Mouse (Mus musculus): ENCODE measurements around the gene Zfp36. TPM values are rescaled to one million over a fixed set of nuclear protein-coding genes. Genes with fewer than 3 reads are reported as not detected.
"Not testable (repeated sequence)": the region's sequence is repeated elsewhere in the genome, so short reads cannot be mapped to it uniquely, and the experiment has no call there.

Gene Zfp36
- 10 to 100 TPM; 19.0 to 26.1 TPM for total RNA-seq (2021)
- long read RNA-seq, experiment 1, transcript Zfp36-202 (1 exons, 2,465 nt), result major isoform, 17 of 18 reads
- long read RNA-seq, experiment 1, partial matches to known transcripts, result 0 of 18 reads
- long read RNA-seq, experiment 1, other reads (novel, unspliced or antisense), result 0 of 18 reads
- long read RNA-seq, experiment 2, partial matches to known transcripts, result 0 of 4 reads
- long read RNA-seq, experiment 2, other reads (novel, unspliced or antisense), result 0 of 4 reads

GRCm38 (mm10) chr7:28380237-28381016 lies at the start of gene Zfp36:
Zfp36 (minus strand) TSS chr7:28380253.
- DNase-seq, result no peak

- no peak for DNase-seq
Measured at GRCm38 (mm10) chr7:28427738-28428137, 47.7 kb upstream of the Zfp36 start.

DNA sequence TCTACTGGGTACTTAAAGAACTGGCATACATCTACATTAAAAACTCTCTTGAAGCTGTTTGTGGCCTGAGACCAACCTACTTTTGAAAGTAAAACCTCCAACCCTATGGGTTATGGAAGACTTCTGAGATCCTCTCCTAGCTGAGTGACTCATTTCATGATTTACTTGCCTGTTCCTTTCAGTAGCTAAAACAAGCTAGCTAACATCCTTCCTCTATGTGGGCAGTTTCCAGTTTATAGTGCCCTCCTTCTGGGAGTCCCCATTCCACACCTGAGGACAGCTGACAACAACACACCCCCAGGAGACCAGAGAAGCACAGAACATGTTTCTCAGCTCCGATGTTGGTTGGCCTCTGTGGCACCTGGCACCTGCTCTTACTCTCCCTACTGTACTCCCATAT lies 43.0 kb upstream of the Zfp36 start:
- DNase-seq, result no peak

DNA sequence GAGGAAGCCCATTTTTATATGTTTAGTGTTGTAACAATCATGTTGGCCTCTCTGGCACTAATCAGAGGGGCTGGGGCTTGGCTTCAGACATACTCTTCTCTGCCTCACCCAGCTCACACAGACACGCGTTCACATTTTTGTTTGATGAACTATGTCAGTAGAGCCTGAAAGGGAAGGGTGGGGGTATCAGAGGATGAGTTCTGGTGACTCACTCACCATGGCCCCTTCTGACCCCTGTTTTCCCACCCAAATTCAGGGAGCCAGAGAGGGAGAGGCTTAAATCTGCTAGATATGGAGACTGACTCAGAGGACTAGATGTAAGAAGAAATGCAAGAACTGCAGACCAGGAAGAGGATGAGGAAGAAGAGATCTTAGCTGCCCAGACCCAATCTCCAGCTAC lies 39.4 kb upstream of the Zfp36 start:
- DNase-seq, result no peak

DNA sequence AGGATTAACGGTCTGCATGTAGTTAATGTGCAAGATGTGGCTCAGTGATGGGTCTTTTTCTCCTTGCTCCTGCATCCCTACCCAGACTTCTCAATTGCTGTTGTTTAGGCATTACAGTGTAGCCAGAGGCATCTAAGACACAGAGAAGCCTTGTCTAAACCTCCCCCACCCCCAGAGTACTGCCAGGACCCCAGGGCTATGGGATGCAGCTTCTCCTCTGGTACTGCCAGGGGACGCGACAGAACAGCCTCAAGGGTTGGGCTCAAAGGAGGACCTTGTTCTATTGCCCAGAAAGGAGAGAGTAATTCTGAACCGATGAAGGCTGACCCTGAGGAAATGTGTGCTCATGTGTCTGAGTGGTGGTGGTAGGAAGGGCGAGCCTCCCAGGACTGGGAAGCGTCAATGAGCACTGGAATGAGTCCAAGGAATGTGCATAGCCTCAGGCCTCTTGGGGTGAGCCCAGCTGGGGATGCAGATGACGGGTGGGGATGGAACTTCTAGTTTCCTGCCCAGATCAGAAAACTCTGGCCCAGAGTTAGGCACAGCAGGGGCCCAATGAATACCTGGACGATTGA lies 38.1 kb upstream of the Zfp36 start:
- DNase-seq, result peak; percentile 44 to 61

GRCm38 (mm10) chr7:28417368-28417767 lies 37.3 kb upstream of the Zfp36 start:
- DNase-seq, result no peak

- no peak for DNase-seq
Measured at GRCm38 (mm10) chr7:28412826-28413225, 32.8 kb upstream of the Zfp36 start.

DNA sequence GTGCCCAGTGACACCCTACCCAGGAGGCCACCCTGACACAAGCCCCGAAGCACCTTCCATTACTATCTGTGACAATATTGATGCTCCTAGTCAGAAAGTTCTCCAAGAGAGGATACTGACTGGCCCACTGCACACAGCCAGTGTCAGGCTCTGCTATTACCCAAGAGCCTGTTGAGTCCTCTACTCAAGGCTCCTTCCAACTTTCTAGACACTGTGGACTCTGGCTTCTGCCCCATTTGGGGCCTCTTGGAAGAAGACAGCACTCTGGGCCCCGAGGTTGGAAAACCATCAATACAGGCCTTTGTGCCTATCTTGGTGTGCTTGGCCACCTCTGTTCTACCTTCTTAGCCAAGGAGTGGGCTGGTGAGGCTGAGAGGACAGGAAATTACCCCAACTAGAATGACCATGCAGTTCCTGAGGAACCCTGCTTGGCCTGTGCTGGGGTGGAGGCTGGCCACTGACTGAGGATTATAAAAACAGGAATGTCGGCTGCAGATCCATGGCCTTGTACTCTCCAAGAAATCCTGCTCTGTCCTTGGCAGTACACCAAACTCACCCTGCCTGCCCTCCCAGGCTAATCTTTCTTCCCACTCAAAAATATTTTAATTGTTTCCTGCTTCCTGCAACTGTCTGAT lies 30.9 kb upstream of the Zfp36 start:
- DNase-seq, result peak; percentile 81 to 84

DNA sequence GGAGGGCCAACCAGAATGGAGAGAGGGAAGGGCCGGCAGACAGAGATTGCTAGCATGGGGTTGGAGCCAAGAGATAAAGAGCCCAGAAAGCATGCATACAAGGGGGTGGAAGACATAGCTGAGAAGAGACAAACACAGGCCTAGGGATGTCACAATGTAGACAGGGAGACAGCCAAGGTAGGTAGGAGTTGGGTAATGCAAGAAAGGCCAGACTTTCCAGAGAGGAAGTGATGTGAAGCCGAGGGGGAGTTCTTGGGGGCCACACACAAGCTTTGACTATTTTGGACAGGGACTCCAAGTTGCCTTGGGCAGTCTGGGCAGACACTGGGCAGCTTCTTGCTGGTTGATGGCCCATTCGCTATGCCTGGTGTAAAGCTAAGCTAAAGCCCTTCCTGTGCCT lies 21.9 kb upstream of the Zfp36 start:
- no peak for DNase-seq

DNA sequence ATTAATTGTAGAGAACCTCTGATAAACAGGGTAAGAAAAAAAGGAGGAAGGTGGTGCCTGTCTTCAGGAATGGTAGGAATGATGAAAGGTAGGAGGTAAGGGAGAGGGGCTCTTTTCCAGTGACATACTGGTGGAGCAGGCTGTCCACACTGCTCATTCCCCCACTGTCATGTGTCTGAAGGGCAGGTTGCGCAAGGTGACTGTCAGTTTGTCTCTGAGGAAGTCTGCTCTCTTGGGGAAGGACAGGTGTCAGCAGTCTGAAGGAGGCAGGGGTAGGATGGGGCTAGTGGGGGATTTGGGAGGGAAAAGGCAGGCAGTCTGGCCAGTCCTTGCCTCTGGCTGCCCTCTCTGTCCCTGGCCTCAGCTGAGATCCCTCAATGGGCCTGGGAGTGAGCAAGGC lies 21.0 kb upstream of the Zfp36 start:
- no peak for DNase-seq

DNA sequence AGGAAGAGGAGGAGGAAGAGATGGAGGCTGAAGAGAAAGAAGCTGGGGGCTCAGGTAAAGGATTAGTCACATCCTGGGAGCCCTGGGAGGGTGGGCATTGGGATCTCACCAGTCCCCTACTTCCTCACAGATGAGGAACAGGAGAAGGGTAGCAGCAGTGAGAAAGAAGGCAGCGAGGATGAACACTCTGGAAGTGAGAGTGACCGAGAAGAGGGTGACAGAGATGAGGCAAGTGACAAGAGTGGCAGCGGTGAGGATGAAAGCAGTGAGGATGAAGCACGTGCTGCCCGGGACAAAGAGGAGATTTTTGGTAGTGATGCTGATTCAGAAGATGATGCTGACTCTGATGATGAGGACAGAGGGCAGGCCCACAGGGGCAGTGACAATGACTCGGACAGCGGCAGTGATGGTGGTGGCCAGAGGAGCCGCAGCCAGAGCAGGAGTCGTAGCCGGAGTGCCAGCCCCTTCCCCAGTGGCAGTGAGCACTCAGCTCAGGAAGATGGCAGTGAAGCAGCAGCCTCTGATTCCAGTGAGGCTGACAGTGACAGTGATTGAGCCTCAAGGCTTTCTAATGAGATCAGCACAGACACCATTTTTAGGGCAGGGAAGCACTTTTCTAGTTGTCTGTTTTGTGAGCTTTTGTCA lies 18.8 kb upstream of the Zfp36 start:
- no peak for DNase-seq

GRCm38 (mm10) chr7:28398000-28398399 lies 17.9 kb upstream of the Zfp36 start:
- peak in 1 of 2 experiments; percentile 44 for DNase-seq

- no peak for DNase-seq
Measured at GRCm38 (mm10) chr7:28395425-28395824, 15.4 kb upstream of the Zfp36 start.

DNA sequence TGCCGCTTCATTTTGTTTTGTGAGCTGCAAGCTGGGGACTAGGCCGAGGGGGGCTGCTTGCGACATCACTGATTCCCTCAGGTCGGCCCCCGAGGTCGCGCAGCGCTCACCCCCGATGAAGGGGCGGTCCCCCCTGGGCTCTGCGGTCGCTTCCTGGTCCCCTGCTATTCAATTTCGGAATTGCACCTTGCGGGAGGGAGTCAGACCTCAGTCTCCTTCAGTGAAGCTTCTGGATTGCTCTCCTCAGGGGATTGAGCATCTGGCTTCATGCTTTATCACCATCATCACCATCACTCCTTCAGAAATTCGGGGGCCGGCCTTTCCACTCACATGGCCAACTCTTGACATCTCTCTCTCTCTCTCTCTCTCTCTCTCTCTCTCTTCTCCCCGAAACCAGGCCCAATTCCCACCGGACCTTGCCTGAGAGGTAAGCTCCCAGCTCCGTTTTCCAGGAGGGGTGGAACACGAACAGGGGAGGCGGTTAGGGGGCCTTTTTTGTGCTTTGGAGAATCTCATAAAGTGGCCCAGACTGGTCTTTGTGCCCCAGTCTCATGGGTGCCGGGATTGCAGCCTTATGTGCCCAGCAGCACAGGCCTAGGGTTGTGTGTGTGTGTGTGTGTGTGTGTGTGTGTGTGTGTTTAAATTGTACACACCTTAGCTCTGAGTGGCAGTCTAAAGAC lies 13.4 kb upstream of the Zfp36 start:
- DNase-seq, result no peak

DNA sequence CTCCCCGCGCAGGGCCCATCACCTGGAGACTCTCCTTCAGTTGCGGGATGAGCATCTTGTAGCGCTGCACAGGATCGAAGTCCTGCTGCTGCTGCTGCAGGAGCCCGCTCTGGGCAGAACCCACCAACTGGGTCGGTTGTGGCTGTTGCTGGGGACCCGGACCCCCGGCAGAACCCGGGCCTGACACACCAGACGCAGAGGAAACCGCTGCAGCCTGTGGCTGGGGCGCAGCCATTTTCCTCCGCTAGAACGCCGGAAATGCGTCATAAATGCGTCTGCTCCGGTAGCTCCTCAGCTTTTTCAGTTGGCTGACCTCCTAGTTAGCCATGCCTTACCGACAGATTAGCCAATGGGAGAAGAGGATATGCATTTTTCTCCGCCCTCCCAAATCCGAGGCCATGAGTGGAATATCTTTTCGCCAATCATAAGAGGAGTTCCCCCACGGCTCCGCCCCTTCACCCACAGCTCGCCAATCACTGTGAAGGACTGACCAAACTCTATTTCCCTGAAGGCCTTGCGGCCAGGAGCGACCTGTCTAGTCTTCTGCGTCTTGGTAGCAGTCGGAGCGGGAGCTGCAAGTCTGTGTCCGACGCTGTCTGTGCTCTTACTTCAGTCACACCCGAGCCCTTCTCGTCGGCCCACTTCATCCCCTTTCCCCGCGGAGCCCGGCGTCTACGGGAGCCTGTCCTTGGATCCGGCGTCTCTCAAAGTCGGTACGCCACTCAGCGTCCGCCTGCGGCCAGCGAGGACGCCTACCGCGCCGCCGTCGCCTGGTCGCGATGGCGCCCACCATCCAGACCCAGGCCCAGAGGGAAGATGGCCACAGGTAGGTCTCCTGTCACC lies 12.6 kb upstream of the Zfp36 start, which contains the start of the genes Med29 and Paf1:
Gene Med29 (minus strand): TSS at position 280 of the 843 bp plus-strand sequence.
Gene Paf1 (plus strand): TSS at position 523 of the 843 bp plus-strand sequence.
- peak; percentile 95 to 96 for DNase-seq

DNA sequence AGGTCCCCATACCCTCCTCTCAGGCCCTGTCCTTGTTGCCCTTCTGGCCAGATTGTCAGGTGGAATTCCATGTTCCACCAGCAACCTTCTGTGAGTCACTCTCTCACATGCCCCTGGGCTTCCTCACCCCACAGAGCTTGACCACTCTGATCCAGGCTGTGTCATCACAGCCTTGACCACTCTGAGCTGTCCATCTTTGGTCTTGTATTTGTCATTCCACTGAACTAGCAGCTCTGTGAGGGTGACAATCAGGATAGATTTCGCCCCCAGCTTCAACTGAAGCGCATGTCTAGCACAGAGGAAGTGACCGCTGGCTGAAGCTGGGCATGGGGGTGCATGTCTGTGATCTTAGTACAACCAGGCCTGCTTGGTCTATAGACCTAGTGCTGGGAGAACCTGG lies 10.3 kb upstream of the Zfp36 start:
- peak; percentile 25 to 37 for DNase-seq

GRCm38 (mm10) chr7:28387384-28387783 lies 7.3 kb upstream of the Zfp36 start:
- DNase-seq, result not testable (repeated sequence)

GRCm38 (mm10) chr7:28386877-28387276 lies 6.8 kb upstream of the Zfp36 start:
- not testable (repeated sequence) for DNase-seq

- peak; percentile 86 to 93 for DNase-seq
Measured at GRCm38 (mm10) chr7:28386462-28386861, 6.4 kb upstream of the Zfp36 start.

GRCm38 (mm10) chr7:28386007-28386406 lies 6.0 kb upstream of the Zfp36 start:
- DNase-seq, result peak in 1 of 2 experiments; percentile 42

GRCm38 (mm10) chr7:28385196-28385595 lies 5.1 kb upstream of the Zfp36 start:
- DNase-seq, result no peak

Data from adrenal gland, postnatal 36 days (tissue).